In genomic region chr5:118591826-118592499, GRCm38 (mm10) we compare ENCODE assay signal across 9 mouse cellular contexts. TPM values are rescaled to one million over a fixed set of nuclear protein-coding genes. Genes with fewer than 3 reads are reported as not detected.
DNase-seq lines count a peak whose midpoint lies in the region; ATAC-seq and TF ChIP-seq lines count a peak whose summit lies in the region.
"Had no signal": no experiment of that assay in that cellular context is flagged by ENCODE, and none has a peak within 500 bp of the region (broad histone marks: within the 10 kb centered on the region; RNA-seq: fewer than 3 reads in every experiment).

No protein-coding gene starts in this region.

- H3K4me1 ChIP-seq in midbrain, embryonic 16.5 days (ENCODE audit: control insufficient read depth, insufficient read depth, low read length), result peaks cover 29% of the 10 kb centered on the region

- TF ChIP-seq CTCF in gastrocnemius, adult 2 months (IDR thresholded peaks at IDR 0.05), result no peak

- H3K36me3 ChIP-seq in midbrain, embryonic 16.5 days (ENCODE audit: control insufficient read depth, insufficient read depth, low read length), result no peaks in the 10 kb centered on the region

- peak overlapping the region; percentile 42 for H3K4me3 ChIP-seq in gastrocnemius, adult 2 months
- H3K4me3 ChIP-seq in midbrain, embryonic 16.5 days (ENCODE audit: low read depth, low read length), result no peak overlapping the region

- H3K27me3 ChIP-seq in midbrain, embryonic 16.5 days (ENCODE audit: control insufficient read depth, insufficient read depth, low read depth, low read length), result no peaks in the 10 kb centered on the region

- H3K4me2 ChIP-seq in midbrain, embryonic 16.5 days (ENCODE audit: low read length), result no peak overlapping the region

- H3K27ac ChIP-seq in gastrocnemius, adult 2 months, result 0 out of 2 replicates have a peak overlapping the region, but pooled peaks have one; percentile 24
- H3K27ac ChIP-seq in midbrain, embryonic 16.5 days (ENCODE audit: low read length), result no peak overlapping the region

- DNase-seq in gastrocnemius, adult 2 months, result no peak
- DNase-seq in gastrocnemius, postnatal 25 days, result no peak
- peak; percentile 55 for DNase-seq in 416B (ENCODE audit: low read depth)
- no peak for DNase-seq in urinary bladder, postnatal 36 days (ENCODE audit: low spot score in 2 of 2)
- no peak for DNase-seq in left cerebral cortex, adult 9 months (ENCODE audit: low spot score in 2 of 2)
- DNase-seq: cerebellum, adult 9-11 months had no signal

- intact Hi-C loops in gastrocnemius, adult 2 months (cut with DNase I), result loop anchor here (2.0 to 5.0 kb wide), 2 partner anchors 29 to 325 kb away; no protein-coding TSS in a partner anchor

- H3K9me3 ChIP-seq in midbrain, embryonic 16.5 days (replicated peaks; ENCODE audit: control insufficient read depth, low read length, poor library complexity, severe bottlenecking), result no peaks in the 10 kb centered on the region

- ATAC-seq in granulocyte monocyte progenitor cell, adult 5-6 weeks (replicated peaks; ENCODE audit: poor library complexity, severe bottlenecking), result peak; percentile 26; the same call in 1 of the 2 replicates
- ATAC-seq in megakaryocyte, adult 5-6 weeks (ENCODE audit: poor library complexity, severe bottlenecking), result peak; percentile 49
- ATAC-seq in midbrain, embryonic 16.5 days, result no peak

- H3K9ac ChIP-seq in midbrain, embryonic 16.5 days (ENCODE audit: low read depth, low read length), result no peak overlapping the region

- 47% methylated on average over 11 of the region's 11 CpGs for WGBS in midbrain, embryonic 16.5 days

RNA-seq across cellular contexts. Expression of gene Med13l, which starts 31.5 kb away (rescaled TPM):
- total RNA-seq in gastrocnemius, adult 2 months (2021), result 10 to 100 TPM; 21.5 to 28.3 TPM
- total RNA-seq in gastrocnemius, postnatal 25 days (2021), result 10 to 100 TPM; 19.7 to 22.7 TPM
- 42.0 and 50.1 TPM in 2 replicates for total RNA-seq in granulocyte monocyte progenitor cell, adult 5-6 weeks (2014; fragmentation: Nextera tagmentation)
- 23.8 and 27.4 TPM in 2 replicates for total RNA-seq in granulocyte monocyte progenitor cell, adult 5-6 weeks (2017)
- total RNA-seq in megakaryocyte, adult 5-6 weeks (2015), result 25.6 and 30.7 TPM in 2 replicates
- 21.5 and 31.8 TPM in 2 replicates for total RNA-seq in megakaryocyte, adult 5-6 weeks (2017)
- 14.4 and 15.7 TPM in 2 replicates for polyA plus RNA-seq in midbrain, embryonic 16.5 days (2015; fragmentation: Nextera tagmentation; extraction: Ambion mirVana)
